Mouse (Mus musculus): ENCODE results near the gene Pitpnm2. TPM values are rescaled to one million over a fixed set of nuclear protein-coding genes. Genes with fewer than 3 reads are reported as not detected.

The Pitpnm2 gene
- polyA plus RNA-seq, 1 experiment from 2014 or later: 9.8 TPM

GRCm38 (mm10) chr5:124258026-124258425, 8.5 kb upstream of the Pitpnm2 start:
- DNase-seq (no peak), ATAC-seq (ENCODE audit: insufficient read depth) (no peak)
- H3K36me3 ChIP-seq (ENCODE audit: insufficient read depth): peaks cover 72% of the 10 kb centered on the region
- no peak overlapping the region for H3K4me3 ChIP-seq (ENCODE audit: low read depth, low read length)
- no peak overlapping the region for H3K27ac ChIP-seq (ENCODE audit: low read depth)
- no peak overlapping the region for H3K4me2 ChIP-seq
- H3K27me3 ChIP-seq (ENCODE audit: insufficient read depth, low read length): no peaks in the 10 kb centered on the region
- H3K4me1 ChIP-seq (ENCODE audit: insufficient read depth): no peaks in the 10 kb centered on the region
- 98% methylated on average over 1 of the region's 1 CpGs for WGBS
- H3K9ac ChIP-seq: no peak overlapping the region
- TF ChIP-seq CTCF (IDR thresholded peaks at IDR 0.05; ENCODE audit: low read depth): no peak
- H3K9me3 ChIP-seq (ENCODE audit: low read depth, low read length): no peaks in the 10 kb centered on the region

- no peak overlapping the region for H3K27ac ChIP-seq (ENCODE audit: low read depth)
- H3K9ac ChIP-seq: no peak overlapping the region
- H3K4me3 ChIP-seq (ENCODE audit: low read depth, low read length): no peak overlapping the region
- TF ChIP-seq CTCF (IDR thresholded peaks at IDR 0.05; ENCODE audit: low read depth): no peak
- WGBS: 87% methylated on average over 7 of the region's 7 CpGs
- 0 out of 2 replicates have a peak, but pooled peaks cover 4% of the 10 kb centered on the region for H3K4me1 ChIP-seq (ENCODE audit: insufficient read depth)
- ATAC-seq (ENCODE audit: insufficient read depth) (no peak), DNase-seq (no peak)
- H3K36me3 ChIP-seq (ENCODE audit: insufficient read depth): peaks cover 56% of the 10 kb centered on the region
- H3K4me2 ChIP-seq: no peak overlapping the region
- no peaks in the 10 kb centered on the region for H3K27me3 ChIP-seq (ENCODE audit: insufficient read depth, low read length)
- no peaks in the 10 kb centered on the region for H3K9me3 ChIP-seq (ENCODE audit: low read depth, low read length)
These were observed 5.6 kb upstream of the Pitpnm2 start for GRCm38 (mm10) chr5:124255141-124255540.

GRCm38 (mm10) chr5:124253555-124253954, 4.0 kb upstream of the Pitpnm2 start:
- H3K4me2 ChIP-seq: no peak overlapping the region
- DNase-seq (no peak), ATAC-seq (ENCODE audit: insufficient read depth) (no peak)
- no peak overlapping the region for H3K4me3 ChIP-seq (ENCODE audit: low read depth, low read length)
- no peaks in the 10 kb centered on the region for H3K27me3 ChIP-seq (ENCODE audit: insufficient read depth, low read length)
- H3K36me3 ChIP-seq (ENCODE audit: insufficient read depth): peaks cover 40% of the 10 kb centered on the region
- no peaks in the 10 kb centered on the region for H3K9me3 ChIP-seq (ENCODE audit: low read depth, low read length)
- H3K4me1 ChIP-seq (ENCODE audit: insufficient read depth): 0 out of 2 replicates have a peak, but pooled peaks cover 8% of the 10 kb centered on the region
- no peak for TF ChIP-seq CTCF (IDR thresholded peaks at IDR 0.05; ENCODE audit: low read depth)
- 85% methylated on average over 8 of the region's 8 CpGs for WGBS
- H3K9ac ChIP-seq: no peak overlapping the region
- no peak overlapping the region for H3K27ac ChIP-seq (ENCODE audit: low read depth)

- H3K4me2 ChIP-seq: no peak overlapping the region
- no peak overlapping the region for H3K4me3 ChIP-seq (ENCODE audit: low read depth, low read length)
- peaks cover 32% of the 10 kb centered on the region for H3K36me3 ChIP-seq (ENCODE audit: insufficient read depth)
- H3K9me3 ChIP-seq (ENCODE audit: low read depth, low read length): no peaks in the 10 kb centered on the region
- no peak for TF ChIP-seq CTCF (IDR thresholded peaks at IDR 0.05; ENCODE audit: low read depth)
- ATAC-seq (ENCODE audit: insufficient read depth): no peak
- no peak overlapping the region for H3K9ac ChIP-seq
- H3K27me3 ChIP-seq (ENCODE audit: insufficient read depth, low read length): no peaks in the 10 kb centered on the region
- H3K4me1 ChIP-seq (ENCODE audit: insufficient read depth): peaks cover 12% of the 10 kb centered on the region; the same call in 1 of the 2 replicates
- DNase-seq: no peak
- no peak overlapping the region for H3K27ac ChIP-seq (ENCODE audit: low read depth)
- WGBS: 91% methylated on average over 13 of the region's 13 CpGs
These were observed 3.2 kb upstream of the Pitpnm2 start for GRCm38 (mm10) chr5:124252580-124253320.

GRCm38 (mm10) chr5:124251070-124251469, 1.5 kb upstream of the Pitpnm2 start:
- Histone ChIP-seq H3K4me1 (ENCODE audit: insufficient read depth) (peaks cover 12% of the 10 kb centered on the region; the same call in 1 of the 2 replicates), H3K27me3 (ENCODE audit: insufficient read depth, low read length) (no peaks in the 10 kb centered on the region), H3K4me2 (no peak overlapping the region), H3K4me3 (ENCODE audit: low read depth, low read length) (no peak overlapping the region), H3K9me3 (ENCODE audit: low read depth, low read length) (no peaks in the 10 kb centered on the region), H3K27ac (ENCODE audit: low read depth) (no peak overlapping the region), H3K9ac (no peak overlapping the region), H3K36me3 (ENCODE audit: insufficient read depth) (peaks cover 22% of the 10 kb centered on the region)
- WGBS: 80% methylated on average over 5 of the region's 5 CpGs
- DNase-seq (no peak), ATAC-seq (ENCODE audit: insufficient read depth) (no peak)
- TF ChIP-seq CTCF (IDR thresholded peaks at IDR 0.05; ENCODE audit: low read depth): no peak

DNA sequence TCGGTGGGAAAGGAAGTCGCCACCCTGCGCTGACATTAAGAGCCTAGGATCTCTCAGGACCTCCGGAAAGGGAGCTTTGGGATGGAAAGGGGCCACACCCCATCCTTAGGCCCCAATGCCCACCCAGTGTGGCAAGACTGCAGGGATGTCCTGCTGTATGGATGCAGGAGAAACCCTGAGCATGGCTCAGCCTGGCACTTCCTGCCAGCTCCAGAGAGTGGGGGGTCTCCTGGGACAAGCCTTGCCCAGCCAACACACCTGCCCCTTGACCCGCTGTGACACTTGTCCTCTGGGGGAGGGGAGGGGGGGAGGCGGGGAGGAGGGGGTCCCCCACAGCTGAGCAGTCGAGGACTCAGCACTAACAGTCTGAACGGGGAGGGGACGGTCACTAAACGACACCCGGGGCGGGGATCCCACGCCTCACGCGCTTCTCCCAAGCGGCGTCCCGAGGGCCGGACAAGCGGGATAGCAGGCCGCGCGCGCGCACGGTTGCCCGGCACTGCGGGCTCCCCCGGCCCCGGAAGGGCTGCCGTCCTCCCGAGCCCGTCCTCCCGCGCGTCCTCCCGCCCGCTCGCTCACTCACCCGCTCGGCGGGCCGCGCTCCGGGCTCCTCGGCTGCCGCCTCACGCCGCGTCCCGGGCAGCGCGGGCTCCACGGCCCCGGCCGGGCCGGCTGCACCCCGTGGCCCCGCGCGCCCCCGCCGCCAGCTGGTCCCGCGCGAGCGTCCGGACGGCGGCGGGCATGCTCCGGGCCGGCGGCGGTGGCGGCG, 531 bp downstream of the Pitpnm2 start:
- H3K36me3 ChIP-seq (ENCODE audit: insufficient read depth): peaks cover 17% of the 10 kb centered on the region
- H3K4me2 ChIP-seq: peak overlapping the region; percentile 94
- no peaks in the 10 kb centered on the region for H3K9me3 ChIP-seq (ENCODE audit: low read depth, low read length)
- H3K27me3 ChIP-seq (ENCODE audit: insufficient read depth, low read length): no peaks in the 10 kb centered on the region
- peaks cover 12% of the 10 kb centered on the region; the same call in 1 of the 2 replicates for H3K4me1 ChIP-seq (ENCODE audit: insufficient read depth)
- peak overlapping the region; percentile 66 for H3K4me3 ChIP-seq (ENCODE audit: low read depth, low read length)
- ATAC-seq (ENCODE audit: insufficient read depth) (peak; percentile 45), DNase-seq (peak; percentile 62)
- under 1% methylated on average over 77 of the region's 77 CpGs for WGBS
- peak overlapping the region; percentile 83 for H3K27ac ChIP-seq (ENCODE audit: low read depth)
- peak overlapping the region; percentile 86 for H3K9ac ChIP-seq
- no peak for TF ChIP-seq CTCF (IDR thresholded peaks at IDR 0.05; ENCODE audit: low read depth)
